Mouse (Mus musculus): Measurements from ENCODE around the gene Alk. TPM values are rescaled to one million over a fixed set of nuclear protein-coding genes. Genes with fewer than 3 reads are reported as not detected.

Gene Alk
- polyA plus RNA-seq, 1 experiment: 0.03 TPM

DNA sequence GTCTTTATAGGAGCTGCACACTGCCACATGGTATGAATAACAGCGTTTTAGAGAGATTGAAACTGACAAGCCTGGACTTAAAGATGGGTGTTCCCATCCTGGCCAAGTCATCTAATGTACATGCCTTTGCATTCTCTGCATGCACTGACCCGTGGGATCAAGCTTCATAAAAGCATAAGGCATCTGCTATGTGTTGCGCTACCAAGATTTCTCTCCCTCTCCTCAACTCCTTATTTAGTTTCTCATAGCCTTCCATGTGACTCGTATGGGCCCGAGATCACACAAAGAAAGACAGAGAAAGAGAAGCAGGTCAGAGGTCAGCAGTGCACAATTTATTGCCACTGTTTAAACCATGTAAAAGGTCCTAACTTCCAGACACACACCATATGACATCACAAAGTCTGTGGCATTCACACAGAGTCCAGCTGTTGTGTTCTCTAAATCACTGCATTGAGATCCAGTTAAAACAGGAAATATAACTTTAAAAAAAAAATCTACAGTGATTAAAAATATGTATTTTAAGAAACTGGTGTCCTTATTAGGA is 247.6 kb downstream of the Alk start:
- WGBS: 87% methylated on average over 5 of the region's 5 CpGs
- H3K4me1 ChIP-seq (replicated peaks; ENCODE audit: control insufficient read depth, insufficient read depth, low read length): no peaks in the 10 kb centered on the region
- no peak for TF ChIP-seq CTCF (IDR thresholded peaks at IDR 0.05; ENCODE audit: borderline replicate concordance, control insufficient read depth, extremely low read depth, insufficient read depth, low read length, poor library complexity)
- no peak for TF ChIP-seq POLR2A (IDR thresholded peaks at IDR 0.05; ENCODE audit: control insufficient read depth, extremely low read depth, insufficient read depth, low read length, poor library complexity)
- no peaks in the 10 kb centered on the region for H3K27me3 ChIP-seq (ENCODE audit: control insufficient read depth, insufficient read depth, low read length)
- H3K36me3 ChIP-seq (ENCODE audit: control insufficient read depth, insufficient read depth, low read length): no peaks in the 10 kb centered on the region
- no peak overlapping the region for H3K4me3 ChIP-seq (ENCODE audit: control insufficient read depth, insufficient read depth, low read length)
- no peak overlapping the region for H3K27ac ChIP-seq (ENCODE audit: control insufficient read depth, insufficient read depth, low read length)
- DNase-seq: no peak

GRCm38 (mm10) chr17:72339437-72339836 is 265.0 kb downstream of the Alk start:
- TF ChIP-seq POLR2A (IDR thresholded peaks at IDR 0.05; ENCODE audit: control insufficient read depth, extremely low read depth, insufficient read depth, low read length, poor library complexity) (no peak), CTCF (IDR thresholded peaks at IDR 0.05; ENCODE audit: borderline replicate concordance, control insufficient read depth, extremely low read depth, insufficient read depth, low read length, poor library complexity) (no peak)
- DNase-seq: no peak
- WGBS: 85% methylated on average over 4 of the region's 4 CpGs

DNA sequence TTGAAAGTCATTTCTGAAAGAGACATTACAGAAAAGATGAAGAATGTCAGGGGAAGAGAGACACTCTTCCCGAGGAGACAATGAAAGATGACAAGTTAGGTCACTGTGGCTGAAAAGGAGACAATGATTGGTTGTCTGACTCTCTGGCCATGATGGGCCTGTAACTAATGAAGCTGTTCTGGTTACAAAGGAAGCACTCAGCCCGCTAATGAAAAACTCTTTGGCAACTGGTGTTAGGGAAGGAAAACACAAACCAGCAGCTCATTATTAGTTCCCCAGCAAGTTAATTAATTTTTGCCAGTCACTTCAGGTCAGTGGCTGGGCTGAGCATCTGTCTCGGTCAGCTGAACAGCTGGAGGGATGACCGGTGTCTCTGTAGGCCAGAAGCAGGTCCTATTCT is 271.5 kb downstream of the Alk start:
- no peaks in the 10 kb centered on the region for H3K4me1 ChIP-seq (replicated peaks; ENCODE audit: control insufficient read depth, insufficient read depth, low read length)
- no peak overlapping the region for H3K4me3 ChIP-seq (ENCODE audit: control insufficient read depth, insufficient read depth, low read length)
- 95% methylated on average over 4 of the region's 4 CpGs for WGBS
- H3K36me3 ChIP-seq (ENCODE audit: control insufficient read depth, insufficient read depth, low read length): no peaks in the 10 kb centered on the region
- TF ChIP-seq CTCF (IDR thresholded peaks at IDR 0.05; ENCODE audit: borderline replicate concordance, control insufficient read depth, extremely low read depth, insufficient read depth, low read length, poor library complexity) (no peak), POLR2A (IDR thresholded peaks at IDR 0.05; ENCODE audit: control insufficient read depth, extremely low read depth, insufficient read depth, low read length, poor library complexity) (no peak)
- DNase-seq: no peak
- H3K27me3 ChIP-seq (ENCODE audit: control insufficient read depth, insufficient read depth, low read length): no peaks in the 10 kb centered on the region
- H3K27ac ChIP-seq (ENCODE audit: control insufficient read depth, insufficient read depth, low read length): no peak overlapping the region

More at GRCm38 (mm10) chr17:72339437-72339836, 265.0 kb downstream of the Alk start:
- Histone ChIP-seq H3K36me3 (ENCODE audit: control insufficient read depth, insufficient read depth, low read length) (no peaks in the 10 kb centered on the region), H3K27ac (ENCODE audit: control insufficient read depth, insufficient read depth, low read length) (no peak overlapping the region), H3K4me3 (ENCODE audit: control insufficient read depth, insufficient read depth, low read length) (no peak overlapping the region), H3K4me1 (replicated peaks; ENCODE audit: control insufficient read depth, insufficient read depth, low read length) (no peaks in the 10 kb centered on the region), H3K27me3 (ENCODE audit: control insufficient read depth, insufficient read depth, low read length) (no peaks in the 10 kb centered on the region)

DNA sequence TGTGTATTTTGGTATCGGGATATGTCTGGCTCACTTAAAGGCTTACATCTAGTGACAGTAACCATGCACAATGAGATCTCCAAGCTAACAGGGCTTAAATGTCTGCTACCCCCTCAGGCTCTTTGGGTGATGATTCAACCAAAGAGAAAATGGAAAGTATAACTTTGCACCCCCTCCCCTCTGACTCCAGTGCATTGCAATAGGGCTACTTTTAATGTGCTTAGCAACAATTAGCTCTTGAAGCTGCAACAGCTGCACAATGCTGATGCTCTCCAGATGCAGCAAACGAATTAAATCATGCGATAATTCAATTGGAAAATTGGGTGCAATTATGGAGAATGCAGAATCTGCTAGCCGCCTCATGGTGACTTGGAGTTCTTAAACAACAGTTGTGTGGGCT is 278.5 kb downstream of the Alk start:
- DNase-seq: no peak
- WGBS: 91% methylated on average over 4 of the region's 4 CpGs
- H3K27ac ChIP-seq (ENCODE audit: control insufficient read depth, insufficient read depth, low read length): no peak overlapping the region
- H3K4me3 ChIP-seq (ENCODE audit: control insufficient read depth, insufficient read depth, low read length): no peak overlapping the region
- H3K4me1 ChIP-seq (replicated peaks; ENCODE audit: control insufficient read depth, insufficient read depth, low read length): no peaks in the 10 kb centered on the region
- TF ChIP-seq POLR2A (IDR thresholded peaks at IDR 0.05; ENCODE audit: control insufficient read depth, extremely low read depth, insufficient read depth, low read length, poor library complexity) (no peak), CTCF (IDR thresholded peaks at IDR 0.05; ENCODE audit: borderline replicate concordance, control insufficient read depth, extremely low read depth, insufficient read depth, low read length, poor library complexity) (no peak)
- no peaks in the 10 kb centered on the region for H3K27me3 ChIP-seq (ENCODE audit: control insufficient read depth, insufficient read depth, low read length)
- no peaks in the 10 kb centered on the region for H3K36me3 ChIP-seq (ENCODE audit: control insufficient read depth, insufficient read depth, low read length)

GRCm38 (mm10) chr17:72319576-72319975 is 284.9 kb downstream of the Alk start:
- DNase-seq: no peak
- no peak for TF ChIP-seq CTCF (IDR thresholded peaks at IDR 0.05; ENCODE audit: borderline replicate concordance, control insufficient read depth, extremely low read depth, insufficient read depth, low read length, poor library complexity)
- TF ChIP-seq POLR2A (IDR thresholded peaks at IDR 0.05; ENCODE audit: control insufficient read depth, extremely low read depth, insufficient read depth, low read length, poor library complexity): no peak

DNA sequence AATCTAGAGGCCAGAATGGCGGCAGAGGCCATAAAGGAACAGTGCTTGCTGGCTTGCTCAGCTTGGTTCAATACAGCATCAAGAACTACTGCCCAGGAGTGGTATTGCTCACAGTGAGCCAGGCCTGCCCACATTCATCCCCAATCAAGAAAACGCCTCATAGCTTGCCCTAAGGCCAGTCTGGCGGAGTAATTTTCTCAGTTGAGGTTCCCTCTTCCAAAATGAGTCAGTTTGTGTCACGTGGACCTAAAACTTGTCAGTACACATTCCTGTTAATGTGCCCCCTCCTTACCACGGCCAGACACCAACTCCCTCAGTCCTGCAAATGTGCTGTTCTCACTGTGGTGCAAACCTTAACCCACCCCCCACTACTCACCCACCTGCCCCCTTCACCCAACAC is 304.8 kb downstream of the Alk start:
- 94% methylated on average over 5 of the region's 5 CpGs for WGBS

More at GRCm38 (mm10) chr17:72319576-72319975, 284.9 kb downstream of the Alk start:
- Histone ChIP-seq H3K27ac (ENCODE audit: control insufficient read depth, insufficient read depth, low read length) (no peak overlapping the region), H3K27me3 (ENCODE audit: control insufficient read depth, insufficient read depth, low read length) (no peaks in the 10 kb centered on the region), H3K4me3 (ENCODE audit: control insufficient read depth, insufficient read depth, low read length) (no peak overlapping the region), H3K36me3 (ENCODE audit: control insufficient read depth, insufficient read depth, low read length) (no peaks in the 10 kb centered on the region), H3K4me1 (replicated peaks; ENCODE audit: control insufficient read depth, insufficient read depth, low read length) (no peaks in the 10 kb centered on the region)

GRCm38 (mm10) chr17:72296349-72296748 is 308.1 kb downstream of the Alk start:
- Histone ChIP-seq H3K4me3 (ENCODE audit: control insufficient read depth, insufficient read depth, low read length) (no peak overlapping the region), H3K27ac (ENCODE audit: control insufficient read depth, insufficient read depth, low read length) (no peak overlapping the region), H3K36me3 (ENCODE audit: control insufficient read depth, insufficient read depth, low read length) (no peaks in the 10 kb centered on the region), H3K27me3 (ENCODE audit: control insufficient read depth, insufficient read depth, low read length) (no peaks in the 10 kb centered on the region), H3K4me1 (replicated peaks; ENCODE audit: control insufficient read depth, insufficient read depth, low read length) (no peaks in the 10 kb centered on the region)
- WGBS: 100% methylated on average over 1 of the region's 1 CpGs
- TF ChIP-seq CTCF (IDR thresholded peaks at IDR 0.05; ENCODE audit: borderline replicate concordance, control insufficient read depth, extremely low read depth, insufficient read depth, low read length, poor library complexity) (no peak), POLR2A (IDR thresholded peaks at IDR 0.05; ENCODE audit: control insufficient read depth, extremely low read depth, insufficient read depth, low read length, poor library complexity) (no peak)
- DNase-seq: no peak

More for the DNA sequence above, 304.8 kb downstream of the Alk start:
- no peaks in the 10 kb centered on the region for H3K36me3 ChIP-seq (ENCODE audit: control insufficient read depth, insufficient read depth, low read length)
- no peak for TF ChIP-seq CTCF (IDR thresholded peaks at IDR 0.05; ENCODE audit: borderline replicate concordance, control insufficient read depth, extremely low read depth, insufficient read depth, low read length, poor library complexity)
- no peak for TF ChIP-seq POLR2A (IDR thresholded peaks at IDR 0.05; ENCODE audit: control insufficient read depth, extremely low read depth, insufficient read depth, low read length, poor library complexity)
- no peak for DNase-seq
- H3K27me3 ChIP-seq (ENCODE audit: control insufficient read depth, insufficient read depth, low read length): no peaks in the 10 kb centered on the region
- H3K4me3 ChIP-seq (ENCODE audit: control insufficient read depth, insufficient read depth, low read length): no peak overlapping the region
- no peak overlapping the region for H3K27ac ChIP-seq (ENCODE audit: control insufficient read depth, insufficient read depth, low read length)
- no peaks in the 10 kb centered on the region for H3K4me1 ChIP-seq (replicated peaks; ENCODE audit: control insufficient read depth, insufficient read depth, low read length)

Measured in thymus, adult 2 months (tissue).